In genomic region chr4:139810762-139811438, GRCm38 (mm10) we compare ENCODE assay signal across 10 mouse cellular contexts. TPM values are rescaled to one million over a fixed set of nuclear protein-coding genes. Genes with fewer than 3 reads are reported as not detected.
DNase-seq lines count a peak whose midpoint lies in the region; ATAC-seq and TF ChIP-seq lines count a peak whose summit lies in the region.
"Had no signal": no experiment of that assay in that cellular context is flagged by ENCODE, and none has a peak within 500 bp of the region (broad histone marks: within the 10 kb centered on the region; RNA-seq: fewer than 3 reads in every experiment).

No protein-coding gene starts in this region.

- no peaks in the 10 kb centered on the region for H3K9me3 ChIP-seq in heart, embryonic 10.5 days
- H3K9me3 ChIP-seq in ES-E14 (ENCODE audit: control insufficient read depth, insufficient read depth, low read depth, low read length), result no peaks in the 10 kb centered on the region
- no peaks in the 10 kb centered on the region for H3K9me3 ChIP-seq in forebrain, embryonic 16.5 days (ENCODE audit: control insufficient read depth, low read length)
- H3K9me3 ChIP-seq in midbrain, embryonic 11.5 days (ENCODE audit: control insufficient read depth, low read length), result no peaks in the 10 kb centered on the region

- peaks cover 95% of the 10 kb centered on the region for H3K27me3 ChIP-seq in heart, embryonic 10.5 days (ENCODE audit: insufficient read depth, poor library complexity, severe bottlenecking)
- H3K27me3 ChIP-seq in forebrain, embryonic 16.5 days (replicated peaks; ENCODE audit: control insufficient read depth, insufficient read depth, low read length), result peaks cover 39% of the 10 kb centered on the region
- H3K27me3 ChIP-seq in midbrain, embryonic 11.5 days (ENCODE audit: control insufficient read depth, insufficient read depth, low read length), result peaks cover 63% of the 10 kb centered on the region

- DNase-seq in heart, embryonic 10.5 days (ENCODE audit: low spot score), result no peak
- DNase-seq in heart, postnatal 4 days, result no peak
- no peak for DNase-seq in ES-E14 (ENCODE audit: low read depth, low spot score)
- DNase-seq in midbrain, embryonic 11.5 days (ENCODE audit: low spot score, missing footprints), result peak; percentile 97
- no peak for DNase-seq in testis, postnatal 10 days (ENCODE audit: low spot score)
- no peak for DNase-seq in cerebellum, adult 11-12 months
- DNase-seq in layer of hippocampus, adult 2 months (ENCODE audit: low spot score in 2 of 2), result no peak
- DNase-seq: heart, postnatal 10 days had no signal

- no peak overlapping the region for H3K4me2 ChIP-seq in forebrain, embryonic 16.5 days (ENCODE audit: low read length)
- H3K4me2 ChIP-seq in midbrain, embryonic 11.5 days, result peak overlapping the region; percentile 18; the same call in 1 of the 2 replicates

- H3K27ac ChIP-seq in heart, embryonic 10.5 days, result no peak overlapping the region
- no peak overlapping the region for H3K27ac ChIP-seq in ES-E14 (ENCODE audit: insufficient read depth, low read depth, low read length, poor library complexity, severe bottlenecking)
- no peak overlapping the region for H3K27ac ChIP-seq in forebrain, embryonic 16.5 days (ENCODE audit: low read length)
- H3K27ac ChIP-seq in midbrain, embryonic 11.5 days (ENCODE audit: low read depth, low read length), result peak overlapping the region; percentile 85
- no peak overlapping the region for H3K27ac ChIP-seq in layer of hippocampus, adult 2 months
- H3K27ac ChIP-seq: liver, embryonic 14.5 days had no signal

- TF ChIP-seq CTCF in layer of hippocampus, adult 2 months (conservative IDR thresholded peaks at IDR 0.05), result no peak

- H3K4me1 ChIP-seq in heart, embryonic 10.5 days, result peaks cover 46% of the 10 kb centered on the region
- H3K4me1 ChIP-seq in ES-E14 (ENCODE audit: control insufficient read depth in 2 of 2, insufficient read depth in 2 of 2, low read length in 2 of 2, poor library complexity in 1 of 2), result peaks cover 0 to 6% of the 10 kb centered on the region in 2 experiments; a peak in 1 of 4 replicates
- H3K4me1 ChIP-seq in forebrain, embryonic 16.5 days (replicated peaks; ENCODE audit: control insufficient read depth, insufficient read depth, low read length), result peaks cover 34% of the 10 kb centered on the region
- H3K4me1 ChIP-seq in midbrain, embryonic 11.5 days (ENCODE audit: control insufficient read depth, insufficient read depth, low read length), result peaks cover 71% of the 10 kb centered on the region

- in situ Hi-C loops in ES-E14 (cut with MboI; ENCODE audit: low sequenced_read_pairs in 2 of 2, unreplicated experiment in 2 of 2), result no loop called here

- WGBS in heart, embryonic 10.5 days, result 2% methylated on average over 22 of the region's 22 CpGs
- WGBS in forebrain, embryonic 16.5 days, result 2% methylated on average over 22 of the region's 22 CpGs
- WGBS in midbrain, embryonic 11.5 days, result 1% methylated on average over 22 of the region's 22 CpGs

- 0 out of 2 replicates have a peak overlapping the region, but pooled peaks have one; percentile 6 for H3K9ac ChIP-seq in ES-E14 (ENCODE audit: insufficient read depth, low read depth, low read length, poor library complexity, severe bottlenecking)
- H3K9ac ChIP-seq in forebrain, embryonic 16.5 days (replicated peaks; ENCODE audit: low read depth, low read length), result no peak overlapping the region
- peak overlapping the region; percentile 22; the same call in 1 of the 2 replicates for H3K9ac ChIP-seq in midbrain, embryonic 11.5 days (ENCODE audit: low read length)
- H3K9ac ChIP-seq: liver, embryonic 14.5 days had no signal

- H3K36me3 ChIP-seq in heart, embryonic 10.5 days, result no peaks in the 10 kb centered on the region
- no peaks in the 10 kb centered on the region for H3K36me3 ChIP-seq in ES-E14 (ENCODE audit: control insufficient read depth, insufficient read depth, low read length, poor library complexity, severe bottlenecking)
- no peaks in the 10 kb centered on the region for H3K36me3 ChIP-seq in forebrain, embryonic 16.5 days (ENCODE audit: control insufficient read depth, insufficient read depth)
- no peaks in the 10 kb centered on the region for H3K36me3 ChIP-seq in midbrain, embryonic 11.5 days (ENCODE audit: control insufficient read depth, insufficient read depth, low read length)

- peak; percentile 43 for ATAC-seq in forebrain, embryonic 16.5 days
- peak; percentile 76 for ATAC-seq in midbrain, embryonic 11.5 days (ENCODE audit: low FRiP score)

- peak overlapping the region; percentile 33; the same call in 1 of the 2 replicates for H3K4me3 ChIP-seq in heart, embryonic 10.5 days
- H3K4me3 ChIP-seq in ES-E14 (ENCODE audit: insufficient read depth in 1 of 2, low read depth in 1 of 2, low read length in 2 of 2, poor library complexity in 1 of 2, severe bottlenecking in 1 of 2), result no peak overlapping the region
- H3K4me3 ChIP-seq in forebrain, embryonic 16.5 days (replicated peaks; ENCODE audit: low read length), result no peak overlapping the region
- H3K4me3 ChIP-seq in midbrain, embryonic 11.5 days (ENCODE audit: low read depth, low read length), result no peak overlapping the region
- H3K4me3 ChIP-seq in layer of hippocampus, adult 2 months, result no peak overlapping the region

TF ChIP-seq in ES-E14, 5 proteins besides CTCF, POLR2A, EP300 and RAD21:
- TF ChIP-seq HCFC1 (IDR thresholded peaks at IDR 0.05; ENCODE audit: borderline replicate concordance, insufficient read depth, low read length), result no peak

RNA-seq across cellular contexts. Expression of gene Pax7, which starts 22.4 kb away (rescaled TPM):
- polyA plus RNA-seq in heart, embryonic 10.5 days (2016; fragmentation: Nextera tagmentation; extraction: Ambion mirVana), result 0.03 TPM in 1 of 2 replicates, not detected in the other
- not detected for total RNA-seq in heart, postnatal 4 days (2021)
- 0.09 and 0.21 TPM in 2 replicates for total RNA-seq in ES-E14 (2012; rRNA removed)
- polyA plus RNA-seq in forebrain, embryonic 16.5 days (2015; fragmentation: Nextera tagmentation; extraction: Ambion mirVana), result 0.15 TPM in 1 of 2 replicates, not detected in the other
- 3.1 and 3.4 TPM in 2 replicates for polyA plus RNA-seq in midbrain, embryonic 11.5 days (2014; fragmentation: Nextera tagmentation; extraction: Ambion mirVana)
- not detected for total RNA-seq in layer of hippocampus, adult 2 months (2021)
- total RNA-seq: heart, postnatal 10 days had no signal
- polyA plus RNA-seq: liver, embryonic 14.5 days had no signal
